ENCODE assay signal across 8 mouse cellular contexts in the genomic region with DNA sequence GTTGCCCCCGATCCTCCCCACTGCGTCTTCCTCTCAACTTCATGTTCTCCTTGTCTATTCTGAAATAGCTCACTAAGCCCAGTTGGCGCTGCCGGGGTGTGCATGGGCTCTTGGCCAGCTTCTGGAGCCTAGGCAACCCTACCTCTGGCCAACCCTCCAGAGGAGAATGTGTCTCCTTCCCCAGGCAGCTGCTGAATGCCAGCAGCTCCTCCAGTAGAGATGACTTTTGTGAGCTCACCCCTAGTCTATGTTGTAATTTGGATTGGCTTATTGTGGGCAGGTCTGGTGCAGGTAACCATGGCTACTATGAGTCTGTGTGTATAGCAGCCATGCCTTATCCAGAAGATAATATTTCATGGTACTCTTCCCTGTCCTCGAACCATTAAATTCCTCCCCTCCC.
DNase-seq lines count a peak whose midpoint lies in the region; ATAC-seq lines count a peak whose summit lies in the region.

No protein-coding gene starts in this region.

- no peak overlapping the region for H3K4me3 ChIP-seq in neural tube, embryonic 14.5 days (ENCODE audit: low read depth, low read length)
- no peak overlapping the region for H3K4me3 ChIP-seq in intestine, embryonic 16.5 days (ENCODE audit: low read length)

- H3K9me3 ChIP-seq in neural tube, embryonic 14.5 days (ENCODE audit: control insufficient read depth, low read length): no peaks in the 10 kb centered on the region
- no peaks in the 10 kb centered on the region for H3K9me3 ChIP-seq in intestine, embryonic 16.5 days (ENCODE audit: control insufficient read depth, low read length)

- H3K36me3 ChIP-seq in neural tube, embryonic 14.5 days (ENCODE audit: control insufficient read depth, insufficient read depth, low read length): no peaks in the 10 kb centered on the region
- no peaks in the 10 kb centered on the region for H3K36me3 ChIP-seq in intestine, embryonic 16.5 days (ENCODE audit: control insufficient read depth, insufficient read depth, low read length)

- peak; percentile 58; the same call in 1 of the 2 replicates for ATAC-seq in neural tube, embryonic 14.5 days (ENCODE audit: low read depth)
- ATAC-seq in intestine, embryonic 16.5 days: peak; percentile 47; the same call in 1 of the 2 replicates

- H3K4me2 ChIP-seq in neural tube, embryonic 14.5 days (ENCODE audit: low read depth, low read length): no peak overlapping the region
- H3K4me2 ChIP-seq in intestine, embryonic 16.5 days (ENCODE audit: low read depth, low read length): no peak overlapping the region

- H3K4me1 ChIP-seq in neural tube, embryonic 14.5 days (ENCODE audit: control insufficient read depth, insufficient read depth, low read length): 0 out of 2 replicates have a peak, but pooled peaks cover 2% of the 10 kb centered on the region
- peaks cover 4% of the 10 kb centered on the region for H3K4me1 ChIP-seq in intestine, embryonic 16.5 days (ENCODE audit: control insufficient read depth, insufficient read depth, low read length)

- no peaks in the 10 kb centered on the region for H3K27me3 ChIP-seq in neural tube, embryonic 14.5 days (ENCODE audit: control insufficient read depth, insufficient read depth, low read length)
- H3K27me3 ChIP-seq in intestine, embryonic 16.5 days (replicated peaks; ENCODE audit: control insufficient read depth, insufficient read depth, low read length): no peaks in the 10 kb centered on the region

- 0 out of 2 replicates have a peak overlapping the region, but pooled peaks have one; percentile 22 for H3K27ac ChIP-seq in neural tube, embryonic 14.5 days (ENCODE audit: low read depth, low read length)
- no peak overlapping the region for H3K27ac ChIP-seq in intestine, embryonic 16.5 days (ENCODE audit: low read length)

- H3K9ac ChIP-seq in neural tube, embryonic 14.5 days (replicated peaks; ENCODE audit: low read depth, low read length): no peak overlapping the region
- H3K9ac ChIP-seq in intestine, embryonic 16.5 days (ENCODE audit: low read depth, low read length): no peak overlapping the region

- 80% methylated on average over 5 of the region's 5 CpGs for WGBS in neural tube, embryonic 14.5 days
- WGBS in intestine, embryonic 16.5 days: 76% methylated on average over 5 of the region's 5 CpGs

- DNase-seq in adrenal gland, adult 2 months: peak; percentile 28
- no peak for DNase-seq in adrenal gland, postnatal 4 days (ENCODE audit: low spot score in 2 of 2)
- no peak for DNase-seq in neural tube, embryonic 10.5 days (ENCODE audit: extremely low spot score, low spot score)
- DNase-seq in lung, postnatal 14 days: peak; percentile 58
- peak; percentile 40 to 79 for DNase-seq in urinary bladder, postnatal 36 days (ENCODE audit: low spot score in 2 of 2)
- no peak for DNase-seq in retina, embryonic 14.5 days (ENCODE audit: low spot score)

Comparison
In these comparisons a context has a peak if more than half of its experiments do, and no peak if none do; other contexts are left out.
1. DNase-seq: peak in adrenal gland, adult 2 months (single experiment), lung, postnatal 14 days (single experiment) and urinary bladder, postnatal 36 days (2 of 2); none in adrenal gland, postnatal 4 days (0 of 2), neural tube, embryonic 10.5 days (single experiment) and retina, embryonic 14.5 days (single experiment).